Mouse (Mus musculus) liver, adult 2 months (tissue): Measurements from ENCODE around the gene Dhrs11. TPM values are rescaled to one million over a fixed set of nuclear protein-coding genes. Genes with fewer than 3 reads are reported as not detected.
"Not testable (repeated sequence)": the region's sequence is repeated elsewhere in the genome, so short reads cannot be mapped to it uniquely, and the experiment has no call there.

Experiments
- DNase-seq: peaks from one replicate; pipeline ENCODE4 v3.0.0-alpha.2; 2011; ENCODE audit warnings: low read depth, low spot score; ENCODE audit errors: extremely low read depth
- H3K27ac ChIP-seq: fragments of 200-500 bp; replicated peaks from 2 replicates; pipeline ENCODE4 v1.5.1; 2012; ENCODE audit warnings: low read depth, mild to moderate bottlenecking, control low read depth, inconsistent platforms, low read length; ENCODE audit not compliant: insufficient read depth
- H3K27me3 ChIP-seq: fragments of 200-500 bp; 2 replicates; pipeline ENCODE4 v1.6.1; 2012; ENCODE audit warnings: mild to moderate bottlenecking, moderate library complexity, low read length, inconsistent platforms; ENCODE audit not compliant: control insufficient read depth, insufficient read depth
- H3K36me3 ChIP-seq: fragments of 200-500 bp; 2 replicates; pipeline ENCODE4 v1.6.1; 2012; ENCODE audit warnings: low read length, inconsistent platforms; ENCODE audit not compliant: control insufficient read depth, insufficient read depth
- H3K4me1 ChIP-seq: fragments of 200-500 bp; 2 replicates; pipeline ENCODE4 v1.6.1; 2011; ENCODE audit warnings: low read length; ENCODE audit not compliant: control insufficient read depth, insufficient read depth
- H3K4me3 ChIP-seq: fragments of 200-500 bp; 2 replicates; pipeline ENCODE4 v1.5.1; 2011; ENCODE audit warnings: low read depth, mild to moderate bottlenecking, control low read depth, low read length, moderate library complexity; ENCODE audit not compliant: insufficient read depth
- H3K79me2 ChIP-seq: fragments of 200-500 bp; 2 replicates; pipeline ENCODE4 v1.6.1; 2012; ENCODE audit warnings: inconsistent platforms, mild to moderate bottlenecking, low read length, moderate library complexity; ENCODE audit not compliant: control insufficient read depth, insufficient read depth
- H3K9ac ChIP-seq: fragments of 200-500 bp; 2 replicates; pipeline ENCODE4 v1.6.1; 2012; ENCODE audit warnings: low read depth, mild to moderate bottlenecking, control low read depth, inconsistent platforms, low read length
- CTCF ChIP-seq: fragments of 200-500 bp; IDR thresholded peaks from 2 replicates; pipeline ENCODE4 v1.5.1; 2011; ENCODE audit warnings: low read depth, low read length, control low read depth
- POLR2A ChIP-seq: fragments of 200-500 bp; IDR thresholded peaks from 2 replicates; pipeline ENCODE4 v1.6.1; 2011; ENCODE audit warnings: low read length, control low read depth; ENCODE audit not compliant: insufficient read depth; ENCODE audit errors: extremely low read depth
- WGBS: fragments of 180-500 bp; shearing (Covaris S2); methylation state at CpG from one replicate; pipeline ENCODE4 v1.1.7; 2018; 5-methylcytosine and 5-hydroxymethylcytosine counted together
- polyA plus RNA-seq: library from polyadenylated mRNA; depleted of rRNA; stranded (reverse); fragments of >200 nt; gene quantifications from 2 replicates; pipeline ENCODE4 v1.2.3, GENCODE M21; 2012; rRNA removed
- total RNA-seq: library from RNA; depleted of rRNA; stranded (reverse); fragments of >200 nt; gene quantifications from 2 replicates; pipeline ENCODE4 v1.2.3, GENCODE M21; 2014; rRNA removed

Gene Dhrs11
- total RNA-seq, result 14.8 and 23.2 TPM in 2 replicates
- polyA plus RNA-seq, result 68.3 and 75.1 TPM in 2 replicates

DNA sequence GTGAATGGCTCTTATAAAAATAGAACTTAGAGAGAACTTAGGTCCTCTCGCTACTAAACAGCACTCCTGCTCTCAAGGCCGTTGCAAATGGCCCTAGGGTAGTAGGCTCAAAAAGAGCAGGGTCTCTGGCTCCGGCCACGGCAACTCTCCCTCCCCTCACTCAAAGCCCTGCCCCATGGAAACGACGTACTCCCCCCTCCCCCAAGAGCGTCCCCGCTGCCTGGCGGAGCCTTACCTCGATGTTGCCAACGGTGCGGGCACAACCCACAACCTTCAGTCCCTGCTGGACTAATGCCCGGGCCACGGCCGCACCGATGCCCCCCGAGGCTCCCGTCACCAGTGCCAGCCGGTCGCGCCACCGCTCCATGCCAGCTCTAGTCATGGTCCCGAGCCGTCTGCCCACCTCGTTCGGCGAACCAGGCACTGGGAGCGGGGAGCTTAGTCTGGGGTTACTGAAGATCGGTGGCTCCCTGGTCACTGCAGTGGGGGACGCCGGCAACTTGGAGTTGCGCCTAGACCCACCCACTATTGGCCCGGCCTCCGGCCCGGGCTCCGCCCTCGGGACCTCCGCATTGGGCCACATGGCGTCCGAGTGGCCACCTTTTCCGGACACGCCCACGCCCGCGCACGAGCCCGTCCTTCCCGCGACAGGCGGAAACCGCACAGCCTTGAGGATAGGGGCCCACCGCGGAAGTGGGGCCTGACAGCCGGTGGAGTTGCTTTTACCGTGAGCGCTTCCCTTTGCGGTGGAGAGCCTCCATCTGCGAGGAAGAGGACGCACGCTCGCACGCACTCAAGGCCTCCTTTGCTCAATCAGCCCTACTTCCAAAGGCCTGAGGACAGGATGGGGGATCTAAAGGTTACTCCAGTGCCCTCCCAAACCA, at the start of gene Dhrs11:
TSS of gene Dhrs11 (minus strand) at position 479 of the 884 bp plus-strand sequence.
- TF ChIP-seq CTCF, result no peak
- peak; percentile 41; the same call in 1 of the 2 replicates for TF ChIP-seq POLR2A
- Histone ChIP-seq H3K4me3 (peak within 1 kb of the TSS; percentile 88), H3K27me3 (no peaks in the 10 kb centered on the region), H3K4me1 (peaks cover 18% of the 10 kb centered on the region), H3K27ac (peak within 1 kb of the TSS; percentile 91), H3K9ac (peak within 1 kb of the TSS; percentile 92), H3K79me2 (peaks cover 3% of the 10 kb centered on the region; the same call in 1 of the 2 replicates), H3K36me3 (peaks cover 25% of the 10 kb centered on the region)
- DNase-seq, result peak; percentile 81
- 1% methylated on average over 61 of the region's 62 CpGs for WGBS

DNA sequence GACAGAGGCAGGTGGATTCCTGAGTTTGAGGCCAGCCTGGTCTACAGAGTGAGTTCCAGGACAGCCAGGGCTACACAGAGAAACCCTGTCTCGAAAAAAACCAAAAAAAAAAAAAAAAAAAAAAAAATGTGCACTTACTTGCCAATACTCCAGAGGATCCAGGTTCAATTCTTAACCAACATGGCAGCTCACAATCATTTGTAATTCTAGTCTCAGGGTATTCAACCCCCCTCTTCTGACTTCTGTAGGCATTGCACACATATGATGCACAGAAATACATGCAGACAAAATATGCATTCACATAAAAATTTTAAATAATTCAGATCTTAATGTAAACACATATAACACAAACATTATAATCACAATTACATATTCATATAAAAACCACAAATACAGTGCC, 47.2 kb upstream of the Dhrs11 start:
- H3K9ac ChIP-seq, H3K27me3 ChIP-seq, DNase-seq, H3K79me2 ChIP-seq, H3K36me3 ChIP-seq, H3K27ac ChIP-seq, H3K4me3 ChIP-seq, H3K4me1 ChIP-seq: not testable (repeated sequence)
- WGBS, result 57% methylated on average over 1 of the region's 1 CpGs

GRCm38 (mm10) chr11:84873042-84873833, 44.4 kb upstream of the Dhrs11 start:
- H3K36me3 ChIP-seq, result peaks cover 5% of the 10 kb centered on the region; the same call in 1 of the 2 replicates
- H3K79me2 ChIP-seq, result peaks cover 7% of the 10 kb centered on the region; the same call in 1 of the 2 replicates
- no peaks in the 10 kb centered on the region for H3K4me1 ChIP-seq
- H3K4me3 ChIP-seq, result no peak overlapping the region
- H3K27me3 ChIP-seq, result no peaks in the 10 kb centered on the region
- 80% methylated on average over 1 of the region's 1 CpGs for WGBS
- no peak overlapping the region for H3K27ac ChIP-seq
- H3K9ac ChIP-seq, result no peak overlapping the region
- TF ChIP-seq POLR2A, result no peak
- TF ChIP-seq CTCF, result no peak
- DNase-seq, result no peak

- H3K4me1 ChIP-seq, result peaks cover 6% of the 10 kb centered on the region; the same call in 1 of the 2 replicates
- H3K9ac ChIP-seq, result peak overlapping the region; percentile 89; the same call in 1 of the 2 replicates
- H3K36me3 ChIP-seq, result 0 out of 2 replicates have a peak, but pooled peaks cover 2% of the 10 kb centered on the region
- WGBS, result 27% methylated on average over 4 of the region's 4 CpGs
- peaks cover 5% of the 10 kb centered on the region; the same call in 1 of the 2 replicates for H3K79me2 ChIP-seq
- no peaks in the 10 kb centered on the region for H3K27me3 ChIP-seq
- H3K27ac ChIP-seq, result peak overlapping the region; percentile 92
- TF ChIP-seq POLR2A (no peak), CTCF (no peak)
- peak overlapping the region; percentile 83 for H3K4me3 ChIP-seq
- DNase-seq, result peak; percentile 58
Observed at GRCm38 (mm10) chr11:84871548-84872069, 42.8 kb upstream of the Dhrs11 start.

DNA sequence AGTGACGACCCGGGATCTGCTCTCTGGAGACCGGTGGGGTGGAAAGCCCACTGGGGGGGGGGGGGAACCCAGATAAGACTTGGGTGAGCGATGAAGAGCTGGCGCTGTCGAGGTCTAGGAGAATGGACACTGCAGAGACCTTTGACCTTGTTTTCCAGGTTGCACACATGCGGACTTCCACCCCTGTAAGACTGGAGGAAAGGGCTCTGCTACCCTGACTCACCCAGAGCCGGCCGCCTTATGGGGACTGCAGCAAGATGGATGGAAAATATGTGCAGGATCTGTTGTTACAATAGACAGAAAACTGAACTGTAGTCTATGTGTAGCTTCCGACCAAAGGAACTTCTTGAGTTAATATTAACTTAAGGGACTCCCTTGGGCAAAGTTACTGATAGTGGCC, 42.3 kb upstream of the Dhrs11 start:
- peak overlapping the region; percentile 83 for H3K4me3 ChIP-seq
- no peaks in the 10 kb centered on the region for H3K27me3 ChIP-seq
- H3K79me2 ChIP-seq, result peaks cover 7% of the 10 kb centered on the region; the same call in 1 of the 2 replicates
- peak; percentile 96 for DNase-seq
- 1% methylated on average over 10 of the region's 10 CpGs for WGBS
- H3K36me3 ChIP-seq, result 0 out of 2 replicates have a peak, but pooled peaks cover 2% of the 10 kb centered on the region
- peak overlapping the region; percentile 89 for H3K9ac ChIP-seq
- peaks cover 9% of the 10 kb centered on the region for H3K4me1 ChIP-seq
- H3K27ac ChIP-seq, result peak overlapping the region; percentile 92
- TF ChIP-seq CTCF (no peak), POLR2A (0 out of 2 replicates have a peak, but pooled peaks have one; percentile 11)
